Mouse (Mus musculus) neural tube, embryonic 15.5 days (tissue): ENCODE results near the gene Thrb. TPM values are rescaled to one million over a fixed set of nuclear protein-coding genes. Genes with fewer than 3 reads are reported as not detected.
"Not testable (repeated sequence)": the region's sequence is repeated elsewhere in the genome, so short reads cannot be mapped to it uniquely, and the experiment has no call there.

Experiments used
- ATAC-seq: fragments of 200-750 bp; cut with Nextera tagmentation; 2 replicates; pipeline ENCODE4 v1.8.0; 2017; ENCODE audit warnings: mild to moderate bottlenecking, moderate TSS enrichment, moderate library complexity; ENCODE audit not compliant: low FRiP score
- H3K27ac ChIP-seq: fragments of 300-500 bp; sonication (generic); replicated peaks from 2 replicates; pipeline ENCODE4 v1.5.1; 2015; ENCODE audit warnings: mild to moderate bottlenecking, inconsistent platforms
- H3K27me3 ChIP-seq: fragments of 300-500 bp; sonication (generic); replicated peaks from 2 replicates; pipeline ENCODE4 v1.6.1; 2015; ENCODE audit warnings: inconsistent platforms
- H3K36me3 ChIP-seq: fragments of 300-500 bp; sonication (generic); 2 replicates; pipeline ENCODE4 v1.6.1; 2015; ENCODE audit warnings: inconsistent platforms
- H3K4me1 ChIP-seq: fragments of 300-500 bp; sonication (generic); 2 replicates; pipeline ENCODE4 v1.6.1; 2015; ENCODE audit warnings: inconsistent platforms
- H3K4me2 ChIP-seq: fragments of 300-500 bp; sonication (generic); 2 replicates; pipeline ENCODE4 v1.6.1; 2015; ENCODE audit warnings: inconsistent platforms, mild to moderate bottlenecking, moderate library complexity
- H3K4me3 ChIP-seq: fragments of 300-500 bp; sonication (generic); replicated peaks from 2 replicates; pipeline ENCODE4 v1.5.1; 2015; ENCODE audit warnings: mild to moderate bottlenecking, inconsistent platforms
- H3K9ac ChIP-seq: fragments of 300-500 bp; sonication (generic); replicated peaks from 2 replicates; pipeline ENCODE4 v1.6.1; 2015; ENCODE audit warnings: mild to moderate bottlenecking, inconsistent platforms
- H3K9me3 ChIP-seq: fragments of 300-500 bp; sonication (generic); replicated peaks from 2 replicates; pipeline ENCODE4 v1.6.1; 2016; ENCODE audit warnings: inconsistent platforms
- WGBS: fragments of 180-500 bp; shearing (Covaris S2); methylation state at CpG from one replicate; pipeline ENCODE4 v1.1.7; 2015; ENCODE audit warnings: mixed read lengths; 5-methylcytosine and 5-hydroxymethylcytosine counted together
- polyA plus RNA-seq: library from polyadenylated mRNA; unstranded; fragments of >200 nt; fragmentation: Nextera tagmentation; extraction: Ambion mirVana; gene quantifications from 2 replicates; pipeline ENCODE4 v1.2.1, GENCODE M21; 2015

Thrb gene
- polyA plus RNA-seq, 1 experiment from 2014 or later: 1.0 TPM

GRCm38 (mm10) chr14:17917124-17917763 is 257.2 kb downstream of the Thrb start:
- 73% methylated on average over 3 of the region's 3 CpGs for WGBS
- Histone ChIP-seq H3K9me3 (no peaks in the 10 kb centered on the region), H3K36me3 (no peaks in the 10 kb centered on the region), H3K27me3 (no peaks in the 10 kb centered on the region), H3K4me1 (no peaks in the 10 kb centered on the region), H3K4me3 (no peak overlapping the region), H3K4me2 (no peak overlapping the region), H3K9ac (no peak overlapping the region), H3K27ac (no peak overlapping the region)
- no peak for ATAC-seq

DNA sequence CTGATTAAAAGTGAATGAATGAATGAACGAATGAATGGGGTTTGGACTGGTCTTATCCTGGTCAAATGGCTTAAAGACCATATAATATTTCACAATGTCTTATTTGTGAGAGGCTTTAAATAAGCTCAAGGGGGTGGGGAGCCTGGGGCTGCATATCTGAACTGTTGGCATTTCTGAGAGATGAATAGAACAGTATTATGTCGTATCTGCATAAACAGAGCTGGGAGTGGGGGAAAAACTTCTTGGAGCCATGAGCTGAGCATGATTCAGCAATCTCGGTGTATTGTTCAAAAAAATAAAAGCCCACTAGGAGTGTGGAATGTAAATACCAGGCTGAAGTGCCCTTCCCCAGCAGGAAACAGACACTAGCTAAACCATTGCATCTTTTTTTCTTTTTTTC is 257.8 kb downstream of the Thrb start:
- Histone ChIP-seq H3K27ac (no peak overlapping the region), H3K4me3 (no peak overlapping the region), H3K36me3 (no peaks in the 10 kb centered on the region), H3K4me2 (no peak overlapping the region), H3K9me3 (no peaks in the 10 kb centered on the region), H3K4me1 (no peaks in the 10 kb centered on the region), H3K9ac (no peak overlapping the region), H3K27me3 (no peaks in the 10 kb centered on the region)
- no peak for ATAC-seq
- WGBS: 51% methylated on average over 3 of the region's 3 CpGs

DNA sequence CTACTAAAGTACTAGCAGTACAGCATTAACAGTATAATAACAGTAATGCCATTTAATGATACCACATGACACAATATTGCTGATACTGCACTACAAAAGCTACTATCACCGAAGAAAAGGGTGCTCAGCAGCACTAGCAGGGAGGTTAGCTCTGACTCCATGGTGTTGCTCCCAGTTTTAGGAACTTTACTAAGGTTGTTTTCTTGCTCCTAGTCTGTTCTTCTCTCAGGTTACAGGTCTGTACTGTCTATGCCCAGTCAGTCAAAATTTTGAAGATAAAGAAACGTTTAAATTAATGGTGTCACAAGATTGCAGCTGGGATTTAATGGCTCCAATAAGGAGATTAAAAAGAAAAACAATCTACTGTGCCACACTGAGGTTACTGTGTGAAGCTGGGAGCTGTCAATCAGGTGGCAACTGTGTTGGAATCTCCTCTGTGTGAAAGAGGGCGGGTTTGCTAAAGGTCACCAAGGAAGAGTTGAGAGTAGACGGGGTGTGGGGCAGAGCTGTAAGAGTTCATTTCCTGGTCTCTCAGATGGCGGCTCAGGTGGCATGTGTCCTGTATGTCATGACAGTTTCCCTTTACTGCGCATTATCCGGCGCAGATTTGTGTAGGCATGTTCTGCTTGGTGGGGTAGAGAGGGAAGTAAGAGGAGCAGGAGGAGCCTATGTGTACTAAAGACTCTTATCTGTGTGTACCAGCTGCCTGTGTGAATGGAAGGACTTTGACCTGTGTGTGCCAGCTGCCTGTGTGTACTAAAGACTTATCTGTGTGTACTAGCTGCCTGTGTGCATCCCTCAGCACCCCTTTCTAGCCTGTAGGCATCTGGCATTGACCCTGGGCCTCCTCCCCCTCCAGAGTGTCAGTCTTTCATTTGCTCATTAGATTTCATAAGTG is 263.0 kb downstream of the Thrb start:
- H3K36me3 ChIP-seq: no peaks in the 10 kb centered on the region
- no peak overlapping the region for H3K4me3 ChIP-seq
- H3K9me3 ChIP-seq: no peaks in the 10 kb centered on the region
- 85% methylated on average over 8 of the region's 8 CpGs for WGBS
- no peaks in the 10 kb centered on the region for H3K4me1 ChIP-seq
- no peaks in the 10 kb centered on the region for H3K27me3 ChIP-seq
- no peak overlapping the region for H3K9ac ChIP-seq
- H3K27ac ChIP-seq: no peak overlapping the region
- H3K4me2 ChIP-seq: no peak overlapping the region
- no peak for ATAC-seq

GRCm38 (mm10) chr14:17927469-17927868 is 267.4 kb downstream of the Thrb start:
- Histone ChIP-seq H3K27ac (no peak overlapping the region), H3K36me3 (no peaks in the 10 kb centered on the region), H3K27me3 (no peaks in the 10 kb centered on the region), H3K9me3 (no peaks in the 10 kb centered on the region), H3K4me1 (no peaks in the 10 kb centered on the region), H3K9ac (no peak overlapping the region), H3K4me2 (no peak overlapping the region), H3K4me3 (no peak overlapping the region)
- ATAC-seq: no peak
- WGBS: 42% methylated on average over 1 of the region's 1 CpGs

DNA sequence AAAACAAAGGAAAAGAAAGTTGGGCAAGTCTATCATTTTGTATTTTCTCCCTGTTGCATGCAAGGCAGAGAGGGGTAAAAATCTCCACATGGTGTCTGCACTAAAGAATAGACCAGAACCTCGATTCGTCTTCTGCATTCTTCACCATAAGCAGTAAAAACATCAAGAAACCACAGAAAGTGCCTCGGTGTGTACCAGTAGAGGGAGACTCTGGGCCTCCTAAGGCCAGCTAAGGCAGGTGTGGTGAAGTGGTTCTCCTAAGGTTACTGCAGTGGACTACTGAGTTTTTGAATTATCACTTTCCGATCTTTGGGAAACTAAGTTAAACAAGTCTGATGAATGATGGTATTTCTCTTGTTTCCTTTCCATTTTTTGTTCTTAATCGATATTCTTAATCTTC is 269.5 kb downstream of the Thrb start:
- WGBS: 73% methylated on average over 5 of the region's 5 CpGs
- ATAC-seq: no peak
- Histone ChIP-seq H3K36me3 (no peaks in the 10 kb centered on the region), H3K4me2 (no peak overlapping the region), H3K9ac (no peak overlapping the region), H3K9me3 (no peaks in the 10 kb centered on the region), H3K27ac (no peak overlapping the region), H3K27me3 (no peaks in the 10 kb centered on the region), H3K4me1 (no peaks in the 10 kb centered on the region), H3K4me3 (no peak overlapping the region)

DNA sequence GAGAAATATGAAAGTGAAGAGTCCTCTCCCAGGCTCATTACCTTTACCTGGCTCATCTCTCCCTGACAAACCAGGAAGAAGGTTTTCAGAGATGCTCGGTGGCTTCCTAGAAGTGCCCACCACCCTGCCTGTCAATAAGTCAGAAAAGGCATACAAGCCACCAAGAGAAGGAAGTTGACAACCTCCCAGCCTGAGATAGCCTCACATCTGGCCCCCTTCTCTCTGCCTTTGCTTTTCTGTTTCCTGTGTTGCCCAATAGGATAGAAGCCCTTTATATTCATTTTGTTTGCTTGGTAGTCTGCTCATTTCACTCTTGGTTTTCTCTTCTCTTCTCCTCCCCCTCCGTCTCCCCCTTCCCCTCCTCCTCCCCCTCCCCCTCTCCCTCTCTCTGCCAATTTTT is 273.4 kb downstream of the Thrb start:
- no peaks in the 10 kb centered on the region for H3K9me3 ChIP-seq
- no peak for ATAC-seq
- no peak overlapping the region for H3K9ac ChIP-seq
- no peak overlapping the region for H3K4me3 ChIP-seq
- H3K27me3 ChIP-seq: no peaks in the 10 kb centered on the region
- H3K4me1 ChIP-seq: no peaks in the 10 kb centered on the region
- no peak overlapping the region for H3K27ac ChIP-seq
- no peak overlapping the region for H3K4me2 ChIP-seq
- no peaks in the 10 kb centered on the region for H3K36me3 ChIP-seq
- WGBS: 84% methylated on average over 2 of the region's 2 CpGs

- not testable (repeated sequence) for H3K27ac ChIP-seq, H3K27me3 ChIP-seq, ATAC-seq, H3K9me3 ChIP-seq, H3K4me1 ChIP-seq, H3K4me3 ChIP-seq, H3K36me3 ChIP-seq, H3K9ac ChIP-seq, H3K4me2 ChIP-seq
- WGBS: 89% methylated on average over 4 of the region's 4 CpGs
Observed at GRCm38 (mm10) chr14:17934779-17935178, 274.7 kb downstream of the Thrb start.

DNA sequence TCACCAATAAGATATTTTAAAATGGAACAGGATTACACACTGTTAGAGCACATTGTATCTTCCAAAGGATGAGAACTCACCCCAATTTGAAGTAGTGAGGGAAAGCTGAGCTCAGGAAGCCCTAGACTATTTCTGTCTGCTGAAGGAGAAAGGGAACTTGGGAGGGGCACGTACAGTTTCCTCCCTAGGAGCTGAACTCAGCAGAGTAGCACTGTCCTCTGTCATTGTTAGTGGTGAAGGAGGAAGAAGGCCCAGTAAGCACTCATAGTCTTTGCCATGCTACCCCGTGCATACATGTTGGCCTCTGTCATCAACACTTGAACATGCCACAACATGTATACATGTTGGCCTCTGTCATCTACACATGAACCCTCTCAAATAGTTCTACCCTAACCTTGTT is 294.0 kb downstream of the Thrb start:
- Histone ChIP-seq H3K4me3 (no peak overlapping the region), H3K27ac (no peak overlapping the region), H3K27me3 (no peaks in the 10 kb centered on the region), H3K9me3 (no peaks in the 10 kb centered on the region), H3K4me1 (no peaks in the 10 kb centered on the region), H3K36me3 (no peaks in the 10 kb centered on the region), H3K4me2 (no peak overlapping the region), H3K9ac (no peak overlapping the region)
- WGBS: 83% methylated on average over 2 of the region's 2 CpGs
- no peak for ATAC-seq

- Histone ChIP-seq H3K4me1 (no peaks in the 10 kb centered on the region), H3K4me3 (no peak overlapping the region), H3K36me3 (no peaks in the 10 kb centered on the region), H3K27ac (no peak overlapping the region), H3K9ac (no peak overlapping the region), H3K27me3 (no peaks in the 10 kb centered on the region), H3K4me2 (no peak overlapping the region), H3K9me3 (no peaks in the 10 kb centered on the region)
- WGBS: 47% methylated on average over 2 of the region's 2 CpGs
- no peak for ATAC-seq
Observed at GRCm38 (mm10) chr14:17959901-17960300, 299.8 kb downstream of the Thrb start.

DNA sequence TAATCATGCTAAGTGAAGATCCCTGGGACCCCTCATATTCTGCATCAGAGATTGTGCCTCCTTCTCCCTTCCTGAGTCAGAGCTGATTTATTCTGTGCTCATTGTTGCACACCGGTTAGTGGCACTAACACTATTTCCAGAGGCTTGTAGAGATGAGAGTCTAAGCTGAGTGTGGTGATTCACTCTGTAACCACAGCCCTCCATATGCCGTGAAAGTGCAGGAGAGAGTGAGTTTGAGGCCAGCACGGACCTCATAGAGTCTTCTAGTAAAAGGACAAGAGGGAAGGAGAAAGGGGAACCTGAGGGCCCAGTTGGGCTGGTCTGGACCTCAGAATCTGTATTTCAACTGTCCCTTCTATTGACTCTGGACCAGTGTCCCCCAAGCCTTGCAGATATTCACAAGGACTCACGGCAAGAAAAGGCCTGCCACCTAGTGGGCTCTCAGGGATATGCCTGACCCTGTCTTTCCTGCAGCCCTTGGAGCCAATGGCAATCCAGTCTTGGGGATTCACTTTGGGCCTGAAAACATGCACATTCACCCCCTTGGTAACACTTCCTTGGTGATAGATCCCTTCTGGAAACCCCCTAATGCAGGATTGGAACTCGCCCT is 307.2 kb downstream of the Thrb start:
- no peaks in the 10 kb centered on the region for H3K36me3 ChIP-seq
- H3K4me2 ChIP-seq: no peak overlapping the region
- H3K4me3 ChIP-seq: no peak overlapping the region
- no peak overlapping the region for H3K9ac ChIP-seq
- 33% methylated on average over 5 of the region's 5 CpGs for WGBS
- H3K27me3 ChIP-seq: no peaks in the 10 kb centered on the region
- H3K27ac ChIP-seq: no peak overlapping the region
- H3K4me1 ChIP-seq: no peaks in the 10 kb centered on the region
- H3K9me3 ChIP-seq: no peaks in the 10 kb centered on the region
- peak; percentile 89 for ATAC-seq

GRCm38 (mm10) chr14:17972132-17972531 is 312.1 kb downstream of the Thrb start:
- H3K9ac ChIP-seq: no peak overlapping the region
- no peak for ATAC-seq
- no peak overlapping the region for H3K4me2 ChIP-seq
- H3K27me3 ChIP-seq: no peaks in the 10 kb centered on the region
- H3K4me3 ChIP-seq: no peak overlapping the region
- no peaks in the 10 kb centered on the region for H3K4me1 ChIP-seq
- H3K27ac ChIP-seq: no peak overlapping the region
- H3K36me3 ChIP-seq: no peaks in the 10 kb centered on the region
- 85% methylated on average over 4 of the region's 4 CpGs for WGBS
- H3K9me3 ChIP-seq: no peaks in the 10 kb centered on the region

- no peak for ATAC-seq
- H3K9ac ChIP-seq: no peak overlapping the region
- no peak overlapping the region for H3K4me3 ChIP-seq
- no peaks in the 10 kb centered on the region for H3K36me3 ChIP-seq
- H3K27ac ChIP-seq: no peak overlapping the region
- no peak overlapping the region for H3K4me2 ChIP-seq
- 79% methylated on average over 6 of the region's 6 CpGs for WGBS
- no peaks in the 10 kb centered on the region for H3K27me3 ChIP-seq
- H3K9me3 ChIP-seq: no peaks in the 10 kb centered on the region
- no peaks in the 10 kb centered on the region for H3K4me1 ChIP-seq
Observed at GRCm38 (mm10) chr14:17972665-17973064, 312.6 kb downstream of the Thrb start.
